Mouse (Mus musculus): ENCODE results near the gene Spata17. TPM values are rescaled to one million over a fixed set of nuclear protein-coding genes. Genes with fewer than 3 reads are reported as not detected.
"Not testable (repeated sequence)": the region's sequence is repeated elsewhere in the genome, so short reads cannot be mapped to it uniquely, and the experiment has no call there.

The Spata17 gene
- polyA plus RNA-seq, 1 experiment from 2014 or later = 2.1 TPM

DNA sequence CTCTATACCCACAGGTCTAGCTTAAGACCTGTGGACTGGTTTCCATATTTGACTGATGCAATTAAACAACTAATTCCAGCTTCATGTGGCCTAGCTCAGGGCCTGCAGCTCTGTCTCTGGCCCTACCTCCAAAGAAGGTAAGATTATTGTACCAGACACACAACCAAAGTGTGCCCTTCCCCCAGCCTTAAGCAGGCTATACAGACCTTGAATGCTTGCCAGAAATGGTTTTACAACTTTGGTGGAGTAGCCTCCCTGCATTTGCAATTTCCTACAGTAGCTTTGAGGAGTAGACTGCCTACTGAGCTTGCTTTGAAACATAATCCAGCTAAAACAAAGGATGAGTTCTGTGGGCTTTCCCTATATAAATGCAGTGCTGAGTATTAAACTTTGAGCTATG lies 51.7 kb downstream of the Spata17 start:
- no peak for ATAC-seq (replicated peaks)
- Histone ChIP-seq H3K9me3 (no peaks in the 10 kb centered on the region), H3K27me3 (replicated peaks) (no peaks in the 10 kb centered on the region)

DNA sequence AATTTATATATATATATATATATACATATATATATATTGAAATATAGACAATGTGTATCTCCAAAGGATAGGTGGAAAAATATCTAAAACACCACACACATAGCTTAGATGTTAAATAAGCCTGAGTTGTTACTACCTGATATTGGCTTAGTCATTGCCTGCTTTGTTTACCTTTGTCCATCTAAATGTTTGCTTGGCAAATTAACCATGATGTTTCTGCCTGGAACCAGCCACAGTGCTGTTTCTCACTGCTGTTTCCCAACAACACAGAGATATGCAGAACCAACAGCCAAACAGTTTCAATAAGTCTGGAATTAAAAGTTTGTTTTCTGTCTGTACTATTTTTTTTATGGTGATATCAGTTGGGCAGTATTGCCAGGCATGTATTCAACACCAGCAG lies 59.6 kb downstream of the Spata17 start:
- Histone ChIP-seq H3K4me2 (no peak overlapping the region), H3K36me3 (replicated peaks) (no peaks in the 10 kb centered on the region), H3K9ac (no peak overlapping the region), H3K4me1 (no peaks in the 10 kb centered on the region), H3K4me3 (no peak overlapping the region), H3K27me3 (replicated peaks) (no peaks in the 10 kb centered on the region), H3K9me3 (no peaks in the 10 kb centered on the region), H3K27ac (no peak overlapping the region)
- no peak for ATAC-seq (replicated peaks)

More for the DNA sequence above, 51.7 kb downstream of the Spata17 start:
- Histone ChIP-seq H3K9ac (no peak overlapping the region), H3K36me3 (replicated peaks) (no peaks in the 10 kb centered on the region), H3K4me2 (no peak overlapping the region), H3K27ac (no peak overlapping the region), H3K4me1 (no peaks in the 10 kb centered on the region), H3K4me3 (no peak overlapping the region)

DNA sequence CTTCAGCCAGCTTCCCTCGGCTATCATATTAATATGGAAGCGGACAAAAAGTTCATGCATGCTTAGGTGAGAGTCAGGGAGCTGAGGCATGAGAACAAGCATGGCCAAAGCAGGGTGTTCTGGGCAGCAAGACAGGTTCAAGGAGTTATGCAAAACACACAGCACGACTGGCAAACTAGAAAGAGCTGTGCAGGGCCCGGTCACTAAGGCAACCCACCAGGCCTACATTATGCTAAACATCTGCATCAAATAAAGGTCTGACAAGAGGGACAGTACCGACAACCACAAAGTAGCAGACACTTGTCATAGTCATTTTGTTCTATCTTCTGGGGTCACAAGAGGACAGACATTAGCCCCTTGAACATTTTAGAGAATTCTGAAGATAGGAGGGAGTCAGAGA lies 61.6 kb downstream of the Spata17 start:
- Histone ChIP-seq H3K27ac (no peak overlapping the region), H3K36me3 (replicated peaks) (no peaks in the 10 kb centered on the region), H3K9ac (no peak overlapping the region), H3K27me3 (replicated peaks) (no peaks in the 10 kb centered on the region), H3K9me3 (no peaks in the 10 kb centered on the region), H3K4me3 (no peak overlapping the region), H3K4me1 (no peaks in the 10 kb centered on the region), H3K4me2 (no peak overlapping the region)
- WGBS = 49% methylated on average over 5 of the region's 5 CpGs
- no peak for ATAC-seq (replicated peaks)

DNA sequence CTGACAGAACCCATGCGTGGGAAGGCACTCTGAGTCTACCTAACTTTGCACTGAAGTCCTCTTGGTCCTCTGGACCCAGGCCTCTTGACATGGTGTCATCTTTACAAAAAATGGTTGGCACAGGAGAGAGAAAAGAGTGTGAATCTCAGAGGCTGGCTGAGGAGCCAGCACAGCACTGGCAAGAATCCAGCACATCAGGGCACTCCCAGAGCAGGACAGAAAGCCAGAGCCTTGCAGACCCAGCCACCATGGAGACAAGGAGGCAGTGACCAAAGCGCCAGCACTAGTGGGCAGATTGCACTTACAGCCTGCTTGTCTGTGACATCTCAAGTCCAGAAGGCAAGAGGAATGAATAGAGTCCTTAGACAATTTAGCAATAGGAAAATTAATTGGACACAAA lies 62.7 kb downstream of the Spata17 start:
- Histone ChIP-seq H3K27ac (no peak overlapping the region), H3K4me1 (no peaks in the 10 kb centered on the region), H3K36me3 (replicated peaks) (no peaks in the 10 kb centered on the region), H3K9ac (no peak overlapping the region), H3K27me3 (replicated peaks) (no peaks in the 10 kb centered on the region), H3K4me2 (no peak overlapping the region), H3K9me3 (no peaks in the 10 kb centered on the region), H3K4me3 (no peak overlapping the region)
- no peak for ATAC-seq (replicated peaks)
- 94% methylated on average over 2 of the region's 2 CpGs for WGBS

DNA sequence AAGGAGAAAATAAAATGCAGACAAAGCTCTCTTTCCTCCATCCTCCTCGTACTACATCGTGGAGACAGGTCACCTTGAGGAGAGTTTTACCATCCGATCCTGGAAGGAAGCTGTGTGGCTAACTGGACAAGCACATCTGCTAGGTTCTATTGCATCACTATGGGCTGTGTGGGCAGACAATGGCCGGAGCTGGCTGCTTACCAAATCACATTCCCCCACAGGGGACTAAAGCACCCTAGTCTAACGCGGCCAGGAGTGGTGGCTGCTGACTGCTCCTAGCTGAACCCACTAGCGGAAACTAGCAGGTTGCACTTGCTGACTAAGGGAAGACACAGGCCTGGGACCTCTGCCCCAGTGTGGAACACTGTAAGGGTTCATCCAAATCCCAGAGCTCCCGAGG lies 72.3 kb downstream of the Spata17 start:
- H3K4me1 ChIP-seq = no peaks in the 10 kb centered on the region
- no peaks in the 10 kb centered on the region for H3K9me3 ChIP-seq
- H3K27me3 ChIP-seq (replicated peaks) = no peaks in the 10 kb centered on the region
- no peak overlapping the region for H3K9ac ChIP-seq
- H3K4me3 ChIP-seq = no peak overlapping the region
- no peak for ATAC-seq (replicated peaks)
- H3K4me2 ChIP-seq = no peak overlapping the region
- WGBS = 71% methylated on average over 8 of the region's 8 CpGs
- no peak overlapping the region for H3K27ac ChIP-seq
- no peaks in the 10 kb centered on the region for H3K36me3 ChIP-seq (replicated peaks)

DNA sequence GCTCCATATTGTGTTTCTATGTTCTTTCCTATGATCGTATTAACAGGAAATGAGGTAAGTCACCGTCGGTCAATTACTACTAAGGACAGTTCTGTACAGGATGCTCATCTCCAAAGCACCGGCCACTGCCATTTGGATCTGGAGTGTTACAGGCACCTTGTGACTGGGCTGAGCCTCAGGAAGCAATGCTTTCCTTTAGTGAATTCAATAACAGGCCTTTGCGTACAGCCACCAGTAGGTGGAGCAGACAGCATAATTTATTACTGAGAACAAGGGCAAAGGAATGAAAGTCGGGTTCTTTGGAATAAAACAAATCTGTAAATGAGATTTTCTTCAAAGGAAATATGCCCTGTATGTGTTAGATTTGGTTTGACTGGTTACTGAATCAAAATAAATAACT lies 77.8 kb downstream of the Spata17 start:
- Histone ChIP-seq H3K4me3 (no peak overlapping the region), H3K27me3 (replicated peaks) (no peaks in the 10 kb centered on the region), H3K9me3 (no peaks in the 10 kb centered on the region), H3K4me2 (no peak overlapping the region), H3K36me3 (replicated peaks) (no peaks in the 10 kb centered on the region), H3K4me1 (no peaks in the 10 kb centered on the region), H3K9ac (no peak overlapping the region), H3K27ac (no peak overlapping the region)
- peak; percentile 45; the same call in 1 of the 2 replicates for ATAC-seq (replicated peaks)
- 39% methylated on average over 6 of the region's 6 CpGs for WGBS

DNA sequence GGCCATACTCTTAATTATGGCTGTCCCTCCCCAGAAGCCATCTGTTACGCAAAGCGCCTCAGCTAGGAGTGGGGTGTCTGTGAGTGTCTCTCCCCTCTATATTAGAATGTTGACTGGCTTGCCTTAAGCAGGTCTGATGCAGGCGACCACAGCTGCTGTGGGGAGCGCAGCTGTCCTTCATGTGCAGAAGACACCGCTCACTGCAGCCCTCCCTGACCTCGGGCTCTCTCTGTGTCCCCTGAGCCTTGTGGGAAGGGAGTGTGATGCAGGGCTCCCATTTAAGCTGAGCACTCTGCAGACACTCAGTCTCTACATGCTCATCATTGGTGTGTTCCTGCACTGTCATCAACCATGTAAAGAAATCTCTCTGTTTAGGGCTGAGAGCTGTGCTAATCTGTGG lies 79.4 kb downstream of the Spata17 start:
- no peak overlapping the region for H3K4me2 ChIP-seq
- H3K9me3 ChIP-seq = no peaks in the 10 kb centered on the region
- no peaks in the 10 kb centered on the region for H3K36me3 ChIP-seq (replicated peaks)
- H3K27ac ChIP-seq = no peak overlapping the region
- ATAC-seq (replicated peaks) = no peak
- H3K4me1 ChIP-seq = no peaks in the 10 kb centered on the region
- H3K9ac ChIP-seq = no peak overlapping the region
- 83% methylated on average over 6 of the region's 6 CpGs for WGBS
- no peak overlapping the region for H3K4me3 ChIP-seq
- H3K27me3 ChIP-seq (replicated peaks) = no peaks in the 10 kb centered on the region

DNA sequence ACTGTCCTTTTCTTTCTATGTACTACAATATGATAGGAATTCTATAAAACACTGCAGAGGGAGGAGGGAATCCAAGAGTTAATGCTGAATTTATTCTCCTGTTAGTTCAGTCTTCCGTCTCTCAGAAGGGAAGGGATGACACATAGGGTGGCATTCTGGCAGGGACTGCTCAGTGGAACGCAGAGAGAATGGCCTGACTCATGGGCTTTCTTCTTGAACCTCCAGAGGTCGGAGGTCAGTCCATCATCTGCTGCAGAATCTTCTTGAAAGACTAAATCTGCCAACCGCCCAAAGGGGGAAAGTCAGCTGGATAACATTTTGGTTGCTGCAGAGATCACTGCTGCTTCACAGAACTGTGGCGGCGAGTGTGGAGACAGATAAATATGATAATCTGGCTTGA lies 81.4 kb downstream of the Spata17 start:
- ATAC-seq (replicated peaks) = no peak
- 59% methylated on average over 6 of the region's 6 CpGs for WGBS
- Histone ChIP-seq H3K9ac (no peak overlapping the region), H3K4me3 (no peak overlapping the region), H3K9me3 (no peaks in the 10 kb centered on the region), H3K27ac (no peak overlapping the region), H3K4me2 (no peak overlapping the region), H3K36me3 (replicated peaks) (no peaks in the 10 kb centered on the region), H3K4me1 (no peaks in the 10 kb centered on the region), H3K27me3 (replicated peaks) (no peaks in the 10 kb centered on the region)

DNA sequence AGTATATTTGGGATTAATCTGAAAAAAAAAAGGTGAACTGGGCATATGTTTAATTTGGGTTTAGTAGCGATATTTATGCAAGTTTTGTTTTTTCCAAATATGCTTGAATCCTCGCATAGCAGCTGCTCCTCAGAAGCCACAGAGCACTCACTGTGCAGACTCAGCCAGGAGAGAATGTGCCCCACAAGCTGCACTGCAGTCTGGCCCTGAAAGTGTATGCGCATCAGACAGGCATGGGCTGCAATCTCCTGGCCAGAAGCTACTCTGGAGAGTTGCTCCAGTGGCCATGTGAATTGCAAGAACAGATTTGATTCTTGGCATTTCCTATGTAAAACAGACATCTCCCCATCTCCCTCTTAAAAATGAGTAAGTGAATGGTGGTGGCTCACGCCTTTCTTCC lies 82.9 kb downstream of the Spata17 start:
- Histone ChIP-seq H3K4me3 (no peak overlapping the region), H3K4me2 (no peak overlapping the region), H3K4me1 (no peaks in the 10 kb centered on the region), H3K27ac (no peak overlapping the region), H3K9ac (no peak overlapping the region), H3K27me3 (replicated peaks) (no peaks in the 10 kb centered on the region), H3K36me3 (replicated peaks) (no peaks in the 10 kb centered on the region), H3K9me3 (no peaks in the 10 kb centered on the region)
- no peak for ATAC-seq (replicated peaks)
- 86% methylated on average over 4 of the region's 4 CpGs for WGBS

DNA sequence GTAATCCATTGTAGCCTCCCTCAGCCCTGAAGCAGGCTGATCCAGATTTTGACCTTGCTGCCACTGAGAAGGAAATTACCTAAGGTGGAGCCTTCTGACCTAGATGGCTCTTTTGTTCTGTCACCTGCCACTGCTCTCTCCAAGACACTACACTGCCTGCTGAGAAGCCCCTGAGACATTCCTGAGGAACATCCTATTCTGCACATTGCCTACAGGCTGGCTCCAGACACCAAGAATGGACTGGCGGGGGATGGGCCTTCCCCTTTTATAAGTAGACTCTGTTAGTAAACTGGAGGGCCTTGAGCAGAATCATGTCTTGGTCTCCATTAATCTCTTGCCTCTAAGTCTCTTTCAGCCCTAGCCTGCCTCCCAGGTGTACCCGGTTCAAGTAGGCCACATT lies 87.7 kb downstream of the Spata17 start:
- H3K4me2 ChIP-seq; ATAC-seq (replicated peaks); H3K4me1 ChIP-seq; H3K9ac ChIP-seq; H3K9me3 ChIP-seq; H3K27me3 ChIP-seq (replicated peaks); H3K27ac ChIP-seq; H3K4me3 ChIP-seq; H3K36me3 ChIP-seq (replicated peaks): not testable (repeated sequence)
- 95% methylated on average over 2 of the region's 2 CpGs for WGBS

DNA sequence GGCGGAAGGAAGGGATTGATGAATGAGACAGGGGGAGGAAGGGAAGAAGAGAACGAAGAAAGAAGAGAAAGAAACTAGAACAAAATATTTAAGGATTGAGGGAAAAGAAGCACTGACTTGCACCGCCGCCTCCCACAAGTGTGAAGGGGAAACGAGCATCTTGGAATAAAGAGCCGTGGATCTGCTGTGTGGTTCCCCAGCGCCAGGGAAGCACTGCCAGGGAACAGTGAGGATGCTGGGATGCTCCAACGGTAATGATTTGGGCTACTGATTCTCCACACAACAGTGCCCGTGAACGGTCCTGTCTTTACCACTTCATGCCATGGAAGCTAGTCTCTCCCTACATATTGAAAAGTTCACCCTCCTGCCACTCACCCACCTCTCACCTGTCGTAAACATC lies 89.5 kb downstream of the Spata17 start:
- H3K27ac ChIP-seq = no peak overlapping the region
- no peak overlapping the region for H3K4me3 ChIP-seq
- H3K4me2 ChIP-seq = no peak overlapping the region
- H3K9ac ChIP-seq = no peak overlapping the region
- H3K4me1 ChIP-seq = no peaks in the 10 kb centered on the region
- H3K36me3 ChIP-seq (replicated peaks) = no peaks in the 10 kb centered on the region
- no peaks in the 10 kb centered on the region for H3K9me3 ChIP-seq
- H3K27me3 ChIP-seq (replicated peaks) = no peaks in the 10 kb centered on the region
- ATAC-seq (replicated peaks) = no peak
- WGBS = 88% methylated on average over 11 of the region's 11 CpGs

DNA sequence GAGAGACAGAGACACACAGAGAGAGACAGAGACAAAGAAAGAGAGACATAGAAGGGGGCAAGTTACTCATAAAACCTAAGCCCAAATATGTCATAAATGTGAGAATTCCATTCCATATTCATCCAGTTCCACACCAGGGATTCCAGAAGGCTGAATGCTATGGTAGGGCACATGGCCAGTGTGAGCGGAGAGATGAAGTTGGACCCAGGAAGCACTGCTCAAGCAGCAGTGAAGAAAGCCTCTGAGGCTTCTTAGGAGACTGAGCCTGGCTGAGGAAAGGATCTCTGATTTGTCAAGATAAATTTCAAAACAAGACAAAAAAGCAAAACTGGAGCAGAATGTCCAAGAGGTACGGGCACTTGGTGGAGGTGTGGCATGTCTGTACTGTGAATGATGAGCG lies 90.3 kb downstream of the Spata17 start:
- Histone ChIP-seq H3K4me3 (no peak overlapping the region), H3K9ac (no peak overlapping the region), H3K4me2 (no peak overlapping the region), H3K4me1 (no peaks in the 10 kb centered on the region), H3K27me3 (replicated peaks) (no peaks in the 10 kb centered on the region), H3K27ac (no peak overlapping the region), H3K9me3 (no peaks in the 10 kb centered on the region), H3K36me3 (replicated peaks) (no peaks in the 10 kb centered on the region)
- ATAC-seq (replicated peaks) = no peak
- WGBS = 79% methylated on average over 3 of the region's 3 CpGs

DNA sequence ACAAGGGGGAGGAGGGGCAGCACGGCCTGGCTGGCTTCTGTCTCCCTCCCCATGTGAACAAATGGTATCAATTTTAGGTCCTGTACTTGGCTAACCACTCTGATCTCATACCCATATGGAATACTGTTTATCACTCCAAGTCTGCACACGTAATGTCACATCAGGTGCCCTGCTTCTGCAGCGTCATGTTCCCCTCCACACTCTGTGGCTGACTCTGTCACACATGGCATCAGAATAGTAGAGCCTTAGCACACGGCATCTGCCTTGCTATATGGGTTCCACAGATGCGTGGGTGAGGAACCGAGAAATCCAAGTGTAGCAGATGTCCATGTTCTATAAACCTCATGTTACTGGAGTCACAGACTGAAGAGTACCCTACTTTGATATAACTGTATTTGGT lies 96.0 kb downstream of the Spata17 start:
- Histone ChIP-seq H3K9me3 (no peaks in the 10 kb centered on the region), H3K4me2 (no peak overlapping the region), H3K27ac (no peak overlapping the region), H3K9ac (no peak overlapping the region), H3K36me3 (replicated peaks) (no peaks in the 10 kb centered on the region), H3K27me3 (replicated peaks) (no peaks in the 10 kb centered on the region), H3K4me3 (no peak overlapping the region), H3K4me1 (no peaks in the 10 kb centered on the region)
- no peak for ATAC-seq (replicated peaks)
- 89% methylated on average over 6 of the region's 6 CpGs for WGBS

DNA sequence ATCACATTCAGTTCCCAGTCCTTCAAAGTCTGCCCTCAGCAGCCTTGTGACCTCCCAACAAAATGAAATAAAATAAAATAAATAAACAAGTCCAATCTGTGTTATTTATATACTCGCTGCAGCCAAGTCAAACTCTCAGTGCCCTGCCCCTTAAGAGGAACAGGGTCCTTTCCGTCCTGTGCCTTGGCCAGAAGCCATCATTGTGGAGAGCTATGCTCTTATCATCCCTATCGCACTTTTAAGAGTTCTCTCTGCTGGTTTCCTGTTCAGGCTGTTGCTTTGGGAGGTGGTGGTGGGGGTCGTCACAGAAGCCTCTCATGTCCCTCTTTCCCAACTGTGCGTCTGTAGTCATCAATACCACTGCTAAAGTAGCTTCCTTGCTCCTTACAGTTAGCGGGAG lies 97.2 kb downstream of the Spata17 start:
- H3K27me3 ChIP-seq (replicated peaks) = no peaks in the 10 kb centered on the region
- H3K9me3 ChIP-seq = no peaks in the 10 kb centered on the region
- H3K9ac ChIP-seq = no peak overlapping the region
- H3K36me3 ChIP-seq (replicated peaks) = no peaks in the 10 kb centered on the region
- no peak overlapping the region for H3K4me2 ChIP-seq
- H3K4me1 ChIP-seq = no peaks in the 10 kb centered on the region
- ATAC-seq (replicated peaks) = no peak
- WGBS = 87% methylated on average over 6 of the region's 6 CpGs
- H3K27ac ChIP-seq = no peak overlapping the region
- H3K4me3 ChIP-seq = no peak overlapping the region

Measured in midbrain, embryonic 15.5 days (tissue).